Mouse (Mus musculus): ENCODE data around the gene Ifitm1.
"Not testable (repeated sequence)": the region's sequence is repeated elsewhere in the genome, so short reads cannot be mapped to it uniquely, and the experiment has no call there.

Ifitm1 gene

GRCm38 (mm10) chr7:140949824-140950530 is 17.0 kb upstream of the Ifitm1 start, which contains the start of gene Ifitm5:
Gene Ifitm5 (minus strand): TSS chr7:140950291.
- no peak for DNase-seq (ENCODE audit: low spot score in 2 of 2)

- DNase-seq (ENCODE audit: low spot score in 2 of 2): no peak
Measured at GRCm38 (mm10) chr7:140951051-140951450, 16.0 kb upstream of the Ifitm1 start.

GRCm38 (mm10) chr7:140951765-140952164 is 15.3 kb upstream of the Ifitm1 start:
- no peak for DNase-seq (ENCODE audit: low spot score in 2 of 2)

GRCm38 (mm10) chr7:140952441-140952840 is 14.6 kb upstream of the Ifitm1 start:
- no peak for DNase-seq (ENCODE audit: low spot score in 2 of 2)

GRCm38 (mm10) chr7:140953133-140953532 is 13.9 kb upstream of the Ifitm1 start:
- no peak for DNase-seq (ENCODE audit: low spot score in 2 of 2)

- no peak for DNase-seq (ENCODE audit: low spot score in 2 of 2)
Measured at GRCm38 (mm10) chr7:140953800-140954732, 13.0 kb upstream of the Ifitm1 start.

GRCm38 (mm10) chr7:140954733-140955071 is 12.3 kb upstream of the Ifitm1 start:
- DNase-seq (ENCODE audit: low spot score in 2 of 2): no peak

- DNase-seq (ENCODE audit: low spot score in 2 of 2): no peak
Measured at GRCm38 (mm10) chr7:140955342-140955741, 11.7 kb upstream of the Ifitm1 start.

- no peak for DNase-seq (ENCODE audit: low spot score in 2 of 2)
Measured at GRCm38 (mm10) chr7:140955758-140956555, 11.1 kb upstream of the Ifitm1 start, which contains the start of the genes Gm45717 and Ifitm2. Gene Gm45717 (minus strand): TSS chr7:140955937. Gene Ifitm2 (minus strand): TSS chr7:140955987.

GRCm38 (mm10) chr7:140956556-140956869 is 10.5 kb upstream of the Ifitm1 start:
- DNase-seq (ENCODE audit: low spot score in 2 of 2): no peak

- DNase-seq (ENCODE audit: low spot score in 2 of 2): peak in 1 of 2 experiments; percentile 46
Measured at GRCm38 (mm10) chr7:140959181-140959901, 7.7 kb upstream of the Ifitm1 start.

- no peak for DNase-seq (ENCODE audit: low spot score in 2 of 2)
Measured at GRCm38 (mm10) chr7:140960026-140960425, 7.0 kb upstream of the Ifitm1 start.

GRCm38 (mm10) chr7:140961416-140961815 is 5.6 kb upstream of the Ifitm1 start:
- no peak for DNase-seq (ENCODE audit: low spot score in 2 of 2)

- no peak for DNase-seq (ENCODE audit: low spot score in 2 of 2)
Measured at GRCm38 (mm10) chr7:140962733-140963132, 4.3 kb upstream of the Ifitm1 start.

- no peak for DNase-seq (ENCODE audit: low spot score in 2 of 2)
Measured at GRCm38 (mm10) chr7:140967862-140968591, 1.0 kb downstream of the Ifitm1 start.

- not testable (repeated sequence) for DNase-seq (ENCODE audit: low spot score in 2 of 2)
Measured at GRCm38 (mm10) chr7:140968710-140969109, 1.7 kb downstream of the Ifitm1 start.

- DNase-seq (ENCODE audit: low spot score in 2 of 2): no peak
Measured at GRCm38 (mm10) chr7:140970931-140971330, 3.9 kb downstream of the Ifitm1 start.

- no peak for DNase-seq (ENCODE audit: low spot score in 2 of 2)
Measured at GRCm38 (mm10) chr7:140971479-140972171, 4.6 kb downstream of the Ifitm1 start.

GRCm38 (mm10) chr7:140973396-140974165 is 6.6 kb downstream of the Ifitm1 start:
- no peak for DNase-seq (ENCODE audit: low spot score in 2 of 2)
